Mouse (Mus musculus) thymus, postnatal 10 days (tissue): ENCODE data around the gene Parvb.
"Not testable (repeated sequence)": the region's sequence is repeated elsewhere in the genome, so short reads cannot be mapped to it uniquely, and the experiment has no call there.

Source experiments
- DNase-seq, 2 experiments: peaks; one replicate each; pipeline ENCODE4 v3.0.0; 2021; ENCODE audit warnings: low spot score in 2 of 2

Gene Parvb

DNA sequence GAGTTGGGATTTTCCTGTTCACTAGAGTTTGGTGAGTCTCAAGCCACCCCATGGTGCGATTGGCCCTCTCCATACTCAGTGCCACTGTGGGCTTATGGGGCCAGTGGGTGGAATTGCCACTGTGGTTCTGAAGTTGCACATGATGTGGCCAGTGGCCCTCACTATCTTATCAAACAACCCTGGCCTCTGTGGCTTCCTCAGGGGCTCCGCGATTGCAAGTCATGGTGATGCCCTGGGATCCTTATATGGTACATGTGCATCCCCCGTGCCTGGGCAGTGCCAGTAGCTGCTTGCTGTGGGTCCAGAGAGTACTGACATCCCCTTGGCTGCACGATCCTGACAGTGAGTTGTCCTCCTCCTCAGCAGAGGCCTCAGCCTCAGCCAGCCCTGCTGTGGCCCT, 25.0 kb downstream of the Parvb start:
- no peak for DNase-seq

DNA sequence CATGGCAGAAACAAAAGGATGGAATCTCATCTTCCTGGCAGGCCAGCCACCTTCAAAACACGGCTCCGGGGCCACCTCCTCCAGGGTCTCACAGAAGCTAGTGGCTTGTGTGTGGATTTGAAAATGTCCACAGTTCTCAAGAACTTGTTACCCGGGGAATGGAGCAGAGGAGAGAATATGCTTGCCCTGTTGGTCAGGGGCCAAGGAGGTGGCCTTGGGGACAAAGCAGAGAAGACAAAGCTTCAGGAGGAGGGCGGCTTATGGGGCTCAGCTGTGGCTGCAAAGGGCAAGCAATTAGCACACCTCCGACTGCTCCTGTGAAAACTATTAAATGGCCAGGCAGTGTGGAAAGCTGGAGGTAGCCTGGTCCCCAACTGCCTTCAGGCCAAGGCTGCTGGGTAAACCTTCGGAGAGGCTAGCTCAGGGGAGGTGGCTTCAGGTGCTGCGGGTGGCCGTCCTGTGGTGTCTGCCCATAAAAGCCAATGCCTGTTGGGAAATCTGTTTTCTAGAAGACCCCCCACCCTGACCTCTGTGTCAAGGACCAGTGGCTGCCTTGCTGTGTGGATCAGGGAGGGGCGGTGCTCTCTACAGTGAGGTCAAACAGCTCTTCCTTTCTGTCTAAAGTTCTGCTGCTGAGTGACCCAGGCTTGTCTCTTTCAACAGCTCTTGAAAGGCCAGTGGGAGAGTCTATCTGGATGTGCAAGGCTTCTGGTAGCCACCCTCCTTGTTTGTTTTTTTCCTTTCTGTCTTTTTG, 26.9 kb downstream of the Parvb start:
- DNase-seq = no peak

DNA sequence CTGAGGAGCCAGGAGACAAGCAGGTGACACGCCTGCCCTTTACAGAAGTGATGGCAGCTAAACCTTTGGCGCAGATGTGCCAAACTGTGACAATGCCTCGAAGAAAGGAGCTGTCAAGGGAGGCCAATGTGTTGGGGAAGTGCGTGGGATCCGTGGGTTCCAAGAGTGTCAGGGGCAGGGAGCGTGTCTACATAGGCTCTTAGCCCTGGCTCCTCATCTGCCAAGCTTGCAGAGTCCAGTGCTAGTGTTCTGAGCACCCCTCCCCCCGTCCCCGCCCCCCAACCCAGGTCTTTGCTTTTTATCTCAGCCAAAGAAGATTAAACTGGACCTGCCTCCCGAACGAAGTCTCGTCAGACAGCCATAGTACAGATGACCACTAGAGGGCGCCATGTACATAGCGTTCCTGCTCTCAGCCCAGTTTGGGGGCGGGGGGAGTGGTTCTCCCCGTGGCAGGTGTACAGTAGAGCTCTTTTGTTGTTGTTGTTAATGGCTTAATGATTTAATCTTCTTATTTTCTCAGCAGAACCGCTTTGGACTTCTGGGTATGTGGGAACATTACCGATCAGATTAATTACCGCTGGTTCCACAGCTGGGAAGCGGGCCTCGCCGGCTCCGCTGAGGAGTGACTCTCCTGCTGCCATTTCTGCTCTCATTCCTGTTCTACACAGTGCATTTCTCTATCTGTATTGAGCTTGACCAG, 28.4 kb downstream of the Parvb start:
- peak; percentile 48 to 85 for DNase-seq

DNA sequence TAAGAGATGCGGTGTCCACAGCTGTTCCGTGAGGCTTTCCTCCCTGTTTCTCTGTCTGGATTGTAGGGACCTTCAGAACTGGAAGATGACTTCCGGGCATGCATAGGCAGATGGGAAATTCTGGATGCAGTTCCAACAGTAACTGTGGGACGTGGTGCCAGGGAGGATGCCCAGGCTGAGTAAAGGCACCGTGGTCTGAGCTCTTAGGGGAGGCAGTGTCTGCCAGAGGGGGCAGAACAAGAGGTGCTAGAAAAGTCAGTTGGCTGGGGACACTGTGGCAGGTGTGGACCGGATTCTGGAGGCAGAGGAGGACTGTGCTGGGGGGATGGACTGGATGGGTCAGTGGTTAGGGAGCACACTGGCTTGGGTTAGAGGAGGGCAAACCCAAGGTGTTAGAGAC, 30.8 kb downstream of the Parvb start:
- DNase-seq = no peak

DNA sequence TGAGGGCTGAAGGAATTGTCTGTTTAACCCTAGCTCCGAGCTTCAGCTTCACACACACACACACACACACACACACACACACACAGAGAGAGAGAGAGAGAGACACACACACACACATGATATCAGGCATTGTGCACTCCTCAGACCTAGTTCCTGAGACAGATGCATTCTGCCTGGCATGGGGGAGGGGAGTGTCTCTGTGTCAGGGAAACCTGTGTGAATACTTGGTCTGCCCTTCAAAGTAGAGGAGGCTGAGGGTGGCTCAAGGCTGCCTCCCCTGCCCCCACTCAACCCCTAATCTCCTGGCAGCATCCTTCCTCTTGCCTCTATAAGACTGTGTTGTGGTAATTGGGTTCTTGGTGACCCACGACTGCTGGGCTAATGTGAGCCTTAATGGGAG, 31.7 kb downstream of the Parvb start:
- DNase-seq = no peak

DNA sequence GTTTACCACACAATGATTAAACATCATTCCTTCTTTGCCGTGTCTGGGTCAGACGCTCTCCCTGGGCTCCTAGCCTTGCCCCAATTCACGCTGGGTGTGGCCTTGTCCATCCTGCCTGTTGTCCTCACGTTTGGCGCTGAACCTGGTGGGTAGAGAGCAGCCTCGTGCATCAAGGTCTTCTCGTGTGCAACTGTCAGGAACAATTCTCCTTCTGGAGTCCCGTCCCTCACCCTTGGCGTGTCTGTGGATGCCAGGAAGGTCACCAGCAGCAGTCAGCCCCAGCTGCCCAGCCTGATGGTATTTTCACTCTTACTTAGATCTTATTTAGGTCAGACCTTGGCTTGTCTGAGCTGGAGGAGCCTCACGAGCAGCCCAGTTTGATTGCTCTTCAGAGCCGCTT, 33.3 kb downstream of the Parvb start:
- no peak for DNase-seq

DNA sequence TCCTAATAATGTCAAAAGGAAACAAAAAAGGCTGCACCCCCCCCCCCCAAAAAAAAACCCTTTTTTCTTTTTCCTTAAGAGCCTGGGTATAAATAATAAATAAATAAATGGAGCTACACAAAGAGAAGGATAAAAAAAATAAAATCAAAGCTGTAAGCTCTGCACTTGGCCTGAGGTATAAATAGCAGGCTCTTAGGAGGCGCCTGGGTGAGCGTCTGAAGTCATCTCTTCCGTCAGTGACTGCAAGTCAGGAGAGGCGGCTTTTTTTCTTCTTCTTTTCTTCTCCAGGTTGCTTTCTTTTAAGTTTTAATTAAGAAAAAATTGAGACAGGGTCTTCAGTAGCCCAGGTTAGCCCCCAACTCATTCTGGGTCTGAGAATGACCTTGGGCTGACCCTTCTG, 34.4 kb downstream of the Parvb start:
- DNase-seq = no peak

DNA sequence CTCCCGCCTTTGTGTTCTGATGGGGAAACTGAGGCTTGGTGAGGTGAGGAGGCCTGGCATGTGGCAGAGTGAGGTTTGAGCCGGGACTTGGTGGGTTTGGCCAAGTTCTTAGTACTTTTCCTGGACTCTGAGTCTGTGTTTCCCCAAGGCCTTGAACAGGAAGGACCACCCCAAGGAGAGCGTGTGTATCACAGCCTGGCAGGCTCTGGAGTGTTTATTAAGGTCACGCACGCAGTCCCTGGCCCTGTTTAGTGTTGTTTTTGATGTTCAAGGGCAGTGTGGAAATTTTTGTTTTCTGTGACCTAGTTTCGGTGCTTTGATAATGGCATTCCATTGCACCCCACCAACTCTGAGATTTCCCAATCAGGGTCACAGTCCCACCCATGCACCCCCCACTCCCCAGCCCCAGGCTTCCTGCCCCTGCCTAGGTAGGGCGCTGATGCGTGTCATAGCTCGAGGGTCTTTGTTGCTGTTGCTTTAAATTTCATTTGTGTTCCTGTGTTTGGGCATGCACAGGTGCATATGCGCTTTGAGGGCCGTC, 35.9 kb downstream of the Parvb start:
- no peak for DNase-seq

DNA sequence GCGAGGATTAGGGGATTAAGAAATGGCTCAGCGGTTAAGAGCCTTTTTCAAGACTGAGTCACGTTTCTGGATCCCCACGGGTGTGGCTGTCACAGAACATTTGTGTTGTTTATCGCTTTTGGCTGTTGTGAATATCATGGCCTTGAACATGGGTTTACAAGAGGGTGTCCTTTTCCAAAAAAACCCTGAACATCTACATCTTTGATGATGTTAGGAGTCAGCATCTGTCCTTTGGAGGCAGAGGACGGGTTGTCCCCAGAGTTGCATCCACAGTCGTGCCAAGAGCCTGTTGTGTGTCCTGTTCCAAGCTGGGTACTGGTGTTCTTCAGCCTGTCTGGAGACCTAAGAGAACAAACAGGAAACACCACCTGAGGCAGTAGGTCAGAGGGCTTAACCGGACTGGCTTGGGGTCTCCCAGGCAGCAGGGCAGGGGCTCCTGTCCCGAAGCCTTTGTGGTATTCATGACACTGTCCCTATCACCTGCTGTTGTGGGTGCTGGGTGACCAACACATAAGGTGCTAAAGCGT, 37.3 kb downstream of the Parvb start:
- no peak for DNase-seq

DNA sequence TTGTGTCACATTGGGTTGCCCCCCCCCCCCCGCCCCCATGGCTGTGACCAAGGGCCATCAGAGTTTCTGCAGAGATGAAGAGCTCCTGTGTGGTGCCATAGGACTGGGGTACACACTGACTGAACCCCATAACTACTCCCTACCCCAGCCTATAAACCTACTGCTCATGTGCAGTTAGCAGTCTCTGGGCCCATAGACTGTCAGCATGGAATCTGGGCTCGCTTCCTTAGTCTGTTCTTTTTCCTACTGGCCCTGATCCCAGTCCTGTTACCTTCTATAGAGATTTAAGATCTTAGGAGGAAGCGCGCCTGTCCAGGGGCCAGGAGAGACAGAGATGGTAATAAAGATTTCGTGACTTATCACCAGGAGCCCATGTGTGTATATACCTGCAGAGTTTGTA, 38.2 kb downstream of the Parvb start:
- DNase-seq = no peak

DNA sequence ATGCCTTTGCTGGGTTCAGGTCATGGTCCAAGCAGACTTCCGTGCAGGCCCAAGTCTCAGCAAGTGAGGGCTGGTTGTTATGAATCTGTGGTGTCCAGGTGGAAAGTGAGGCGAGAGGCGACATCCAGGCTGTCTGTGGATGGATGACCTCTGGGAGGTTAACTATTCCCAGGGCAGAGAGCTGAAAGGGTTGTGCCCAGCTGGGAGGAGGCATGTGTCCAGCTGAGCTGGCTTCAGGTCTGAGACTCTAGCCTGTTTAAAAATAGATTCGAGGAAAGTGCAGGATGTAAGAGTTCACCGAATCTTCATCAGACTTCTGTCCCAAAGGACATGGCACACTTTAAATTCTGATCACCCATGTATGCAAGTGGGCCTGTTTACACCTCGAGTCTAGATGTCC, 38.6 kb downstream of the Parvb start:
- no peak for DNase-seq

DNA sequence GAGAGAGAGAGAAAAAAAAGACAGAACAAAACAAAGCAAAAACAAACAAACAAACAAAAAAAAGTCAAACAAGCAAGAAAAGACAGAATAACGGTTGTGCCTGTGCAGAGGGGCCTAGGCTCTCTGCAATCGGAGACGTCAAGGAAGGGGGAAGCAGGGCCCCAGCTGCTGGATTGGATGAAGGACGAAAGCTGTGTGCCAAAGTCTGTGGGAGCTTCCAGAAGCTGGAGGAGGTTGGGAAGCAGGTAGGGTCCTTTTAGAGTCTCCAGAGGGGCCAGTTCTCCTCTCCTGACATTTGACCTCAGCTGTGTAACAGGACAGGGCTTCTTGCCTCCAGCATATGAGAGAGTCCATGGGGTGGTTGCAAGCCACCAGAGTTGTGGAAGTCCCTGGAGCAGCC, 44.2 kb downstream of the Parvb start:
- DNase-seq = no peak

DNA sequence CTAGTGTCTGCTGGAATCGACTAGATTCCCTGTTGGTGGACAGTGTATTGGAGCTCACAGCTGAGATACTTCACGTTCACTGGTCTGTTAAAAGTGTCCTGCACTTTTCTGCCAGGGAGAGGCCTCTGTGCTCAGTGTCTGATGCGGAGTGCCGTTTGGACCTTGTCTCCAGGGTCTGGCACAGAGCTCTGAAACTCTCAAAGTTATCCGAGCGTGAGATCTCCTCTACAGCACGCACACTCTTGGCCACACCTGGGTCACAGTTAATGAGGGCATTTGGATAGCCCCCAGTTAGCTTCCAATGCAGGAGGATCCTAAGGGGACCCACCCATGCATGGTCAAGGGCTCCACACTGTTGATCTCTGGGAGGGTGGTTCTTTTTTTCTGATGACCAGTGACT, 46.2 kb downstream of the Parvb start:
- no peak for DNase-seq

DNA sequence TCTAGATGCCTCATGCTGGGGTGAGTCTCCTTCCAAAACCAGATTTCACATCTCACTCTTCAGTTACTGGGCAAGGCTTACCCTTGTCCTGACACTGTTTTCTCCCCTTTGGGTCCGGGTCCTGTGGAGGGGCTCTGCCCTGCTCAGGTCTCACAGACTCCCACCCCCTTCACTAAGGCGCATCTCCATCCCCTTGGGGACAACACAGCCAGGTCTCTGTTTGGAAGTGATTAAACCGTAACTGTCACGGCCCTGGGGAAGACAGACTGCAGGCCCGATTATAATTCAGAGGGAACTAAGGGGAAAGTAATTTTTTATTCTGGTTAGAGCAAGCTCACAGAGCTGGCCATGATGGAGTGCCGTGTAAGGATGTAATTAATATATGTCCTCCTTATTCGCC, 46.8 kb downstream of the Parvb start:
- no peak for DNase-seq

DNA sequence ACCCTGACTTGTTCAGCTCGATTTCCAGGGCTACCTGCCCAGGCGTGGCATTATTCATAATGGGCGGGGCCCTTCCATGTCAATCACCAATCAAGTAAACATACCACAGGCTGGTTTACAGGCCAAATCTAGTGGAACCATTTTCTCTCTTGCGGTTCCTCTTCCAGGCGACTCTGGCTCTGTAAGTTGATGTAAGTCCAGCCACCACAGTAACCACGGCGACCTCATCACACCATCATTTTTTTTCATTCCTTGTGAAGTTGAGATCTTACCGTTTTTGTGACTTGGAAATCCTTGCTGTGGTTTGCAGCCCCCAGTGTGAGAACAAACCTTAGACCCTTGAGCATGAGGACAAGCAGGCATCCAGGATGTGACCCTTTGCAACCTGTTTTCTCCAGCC, 48.5 kb downstream of the Parvb start:
- no peak for DNase-seq

DNA sequence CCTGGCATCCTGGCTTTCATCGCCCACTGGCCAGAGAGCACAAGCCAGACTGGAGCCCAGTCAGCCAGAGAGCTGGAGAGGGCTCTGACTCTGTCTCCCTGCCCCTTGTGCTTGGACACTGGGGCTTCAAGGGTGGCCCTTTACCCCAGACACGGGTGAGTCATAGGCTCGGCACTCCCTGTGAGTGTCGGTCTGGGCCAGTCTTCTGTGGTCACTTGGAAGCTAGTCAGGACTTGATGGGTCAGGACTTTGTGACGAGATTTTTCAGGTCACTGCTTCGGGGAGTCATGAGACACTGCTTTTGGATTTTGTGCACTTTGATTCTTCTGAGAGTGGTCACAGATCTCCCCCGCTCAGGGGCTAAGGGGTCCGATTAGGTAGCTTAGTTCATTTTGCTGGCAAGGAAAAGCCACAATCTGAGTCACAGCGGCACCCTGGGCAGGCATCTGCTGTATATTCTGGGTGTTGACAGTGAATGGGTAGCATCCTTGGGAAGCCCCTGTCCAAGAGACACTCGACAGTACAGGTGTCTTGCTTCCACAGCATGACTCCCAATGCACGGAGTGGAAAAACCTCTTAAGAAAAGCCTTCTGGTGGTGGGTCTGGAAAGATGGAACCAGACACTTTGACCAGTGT, 49.0 kb downstream of the Parvb start:
- no peak for DNase-seq

DNA sequence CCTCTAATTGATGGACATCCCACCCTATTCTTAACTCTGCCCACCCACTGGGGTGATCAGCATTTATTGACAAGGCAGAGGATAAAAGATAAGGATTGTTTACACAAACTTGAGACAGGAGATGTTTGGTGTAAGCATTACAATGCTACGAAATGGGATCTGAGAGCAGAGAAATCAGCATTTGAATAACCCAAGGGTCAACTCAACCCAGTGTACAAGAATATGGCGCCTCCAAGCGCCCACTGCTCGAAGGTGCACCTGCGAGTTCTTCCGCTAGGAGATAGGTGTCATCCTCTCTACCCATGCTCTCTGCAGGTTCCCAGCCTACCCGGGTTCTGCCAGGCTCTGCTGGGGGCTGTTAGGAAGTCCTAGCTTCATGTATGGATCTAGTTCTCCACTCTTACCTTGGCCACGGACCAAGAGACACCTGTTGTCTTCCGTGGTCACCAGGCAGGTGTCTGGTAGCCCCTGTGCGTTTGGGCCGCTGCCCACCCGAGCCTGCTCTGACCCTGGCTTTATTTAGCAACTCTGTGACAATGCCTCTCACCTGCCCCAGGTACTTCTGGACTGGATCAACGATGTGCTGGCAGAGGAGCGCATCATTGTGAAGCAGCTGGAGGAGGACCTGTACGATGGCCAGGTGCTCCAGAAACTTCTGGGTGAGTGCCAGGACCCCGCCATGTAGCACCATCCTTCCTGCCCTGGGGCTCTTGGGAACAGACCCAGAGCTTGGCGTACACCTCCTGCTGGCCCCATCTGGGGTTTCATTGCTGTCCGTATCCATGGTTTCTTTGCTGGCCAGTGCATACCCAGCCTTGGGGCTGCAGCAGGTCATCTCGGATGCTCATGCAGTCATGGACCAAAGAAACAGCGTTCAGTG, 50.6 kb downstream of the Parvb start:
- no peak for DNase-seq

DNA sequence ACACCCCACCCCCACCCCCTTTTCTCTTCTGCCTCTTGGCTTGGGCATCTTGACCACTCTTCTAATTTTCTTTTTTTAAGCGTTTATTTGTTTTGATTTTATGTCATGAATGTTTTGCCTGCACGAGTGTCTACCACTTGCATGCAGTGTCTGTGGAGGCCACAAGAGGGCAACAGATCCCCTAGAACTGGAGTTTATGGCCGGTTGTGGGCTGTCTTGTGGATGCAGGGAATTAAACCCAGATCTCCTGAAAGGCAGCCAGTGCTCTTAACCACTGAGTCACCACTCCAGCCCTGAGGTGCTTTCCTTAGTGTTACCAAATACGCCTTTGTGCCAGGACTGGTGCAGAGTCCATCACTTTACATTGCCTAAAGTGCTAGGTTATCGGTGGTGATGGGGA, 52.2 kb downstream of the Parvb start:
- DNase-seq = peak; percentile 38 to 71

DNA sequence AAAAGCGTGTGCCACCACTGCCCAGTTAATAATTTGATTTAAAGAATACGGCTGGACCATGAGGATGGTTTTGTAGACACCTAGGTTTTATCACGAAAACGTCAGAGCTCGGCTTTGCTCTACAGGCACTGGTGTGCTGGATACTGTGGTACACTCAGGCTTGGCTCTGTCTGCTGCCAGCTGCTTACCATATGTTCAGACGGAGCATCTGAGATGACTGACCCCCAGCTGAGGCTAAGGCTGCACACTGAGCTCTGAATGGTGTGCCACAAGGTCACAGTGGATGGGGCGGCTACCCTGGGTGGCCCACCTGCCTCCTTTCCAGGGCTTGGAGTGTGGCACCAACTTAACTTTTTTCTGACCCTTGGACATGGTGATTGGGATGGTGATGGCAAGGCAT, 53.6 kb downstream of the Parvb start:
- no peak for DNase-seq

DNA sequence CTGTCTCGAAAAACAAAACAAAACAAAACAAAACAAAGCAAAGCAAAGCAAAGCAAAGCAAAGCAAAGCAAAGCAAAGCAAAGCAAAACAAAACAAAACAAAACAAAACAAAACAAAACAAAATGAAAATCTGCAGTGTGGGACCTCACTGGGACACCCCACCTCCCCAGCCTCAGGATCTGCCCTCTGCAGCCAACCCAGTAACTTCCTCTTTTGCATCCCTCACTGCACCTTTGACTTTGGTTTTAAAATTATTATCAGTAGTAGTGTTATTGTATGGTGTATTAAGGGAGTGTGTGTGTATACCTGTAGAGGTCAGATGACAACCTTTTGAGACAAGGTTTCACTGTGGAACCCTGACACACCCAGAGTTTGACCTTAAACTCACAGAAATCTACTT, 57.1 kb downstream of the Parvb start:
- not testable (repeated sequence) for DNase-seq

DNA sequence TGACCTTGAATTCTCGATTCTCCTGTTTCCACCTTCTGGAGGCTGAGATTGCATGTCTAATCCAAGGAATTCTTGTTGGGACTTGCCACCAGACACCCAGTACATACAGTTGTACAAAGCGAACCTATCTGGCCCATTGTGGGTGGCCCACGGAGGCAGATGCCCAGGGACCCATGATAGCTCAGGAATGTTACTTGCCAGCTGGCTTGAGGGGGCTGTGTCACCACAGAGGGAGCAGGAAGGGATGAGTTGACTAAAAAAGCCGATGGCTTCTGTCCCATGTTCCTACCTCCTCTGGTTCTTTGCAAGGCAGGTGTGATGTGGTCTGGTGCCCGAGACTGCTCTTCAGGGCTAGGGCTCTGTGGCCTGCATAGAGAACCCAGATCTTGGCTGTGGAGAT, 59.3 kb downstream of the Parvb start:
- no peak for DNase-seq

DNA sequence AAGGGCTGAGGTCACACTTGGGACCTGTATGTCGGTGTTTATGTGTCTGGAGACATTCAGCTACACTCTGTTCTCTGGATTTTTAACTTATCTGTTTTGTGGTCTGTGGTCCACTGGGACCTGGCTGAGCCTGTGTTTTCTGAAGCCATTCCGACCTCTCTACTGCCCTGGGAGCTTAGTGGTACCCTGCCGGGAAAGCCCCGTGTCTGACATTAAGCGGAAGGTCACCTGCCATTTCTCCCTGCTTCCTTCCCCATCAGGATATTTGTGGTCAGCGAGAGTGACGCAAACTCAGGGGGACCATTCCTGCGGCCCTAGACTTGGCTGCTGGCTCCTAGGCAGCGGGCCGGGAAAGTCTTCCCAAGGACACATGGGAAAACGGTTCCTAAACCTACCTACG, 61.7 kb downstream of the Parvb start:
- no peak for DNase-seq
